Mouse (Mus musculus) heart, embryonic 10.5 days (tissue): ENCODE data around the gene Pa2g4. TPM values are rescaled to one million over a fixed set of nuclear protein-coding genes. Genes with fewer than 3 reads are reported as not detected.
A peak's percentile ranks its signal among the peaks of the same experiment; 100 is the strongest.

Experiments
- DNase-seq: peaks from one replicate; pipeline ENCODE4 v3.0.0-alpha.2; 2017; ENCODE audit warnings: low spot score
- H3K27ac ChIP-seq: fragments of 300-500 bp; sonication (generic); 2 replicates; pipeline ENCODE4 v1.5.1; 2016; ENCODE audit warnings: mild to moderate bottlenecking
- H3K27me3 ChIP-seq: fragments of 300-500 bp; sonication (generic); 2 replicates; pipeline ENCODE4 v1.6.1; 2016; ENCODE audit warnings: mild to moderate bottlenecking; ENCODE audit not compliant: poor library complexity, insufficient read depth, severe bottlenecking
- H3K36me3 ChIP-seq: fragments of 300-500 bp; sonication (generic); 2 replicates; pipeline ENCODE4 v1.6.1; 2016; ENCODE audit warnings: mild to moderate bottlenecking, moderate library complexity
- H3K4me1 ChIP-seq: fragments of 300-500 bp; sonication (generic); 2 replicates; pipeline ENCODE4 v1.6.1; 2016; ENCODE audit warnings: mild to moderate bottlenecking
- H3K4me3 ChIP-seq: fragments of 300-500 bp; sonication (generic); 2 replicates; pipeline ENCODE4 v1.5.1; 2016; ENCODE audit warnings: mild to moderate bottlenecking, moderate library complexity
- H3K9me3 ChIP-seq: fragments of 300-500 bp; sonication (generic); 2 replicates; pipeline ENCODE4 v1.6.1; 2016; ENCODE audit warnings: mild to moderate bottlenecking, moderate library complexity
- WGBS: fragments of 180-500 bp; shearing (Covaris S2); methylation state at CpG from one replicate; pipeline ENCODE4 v1.1.7; 2016; 5-methylcytosine and 5-hydroxymethylcytosine counted together
- polyA plus RNA-seq: library from polyadenylated mRNA; unstranded; fragments of >200 nt; fragmentation: Nextera tagmentation; extraction: Ambion mirVana; gene quantifications from 2 replicates; pipeline ENCODE4 v1.2.1, GENCODE M21; 2016

Gene Pa2g4
- polyA plus RNA-seq, 1 experiment from 2014 or later = 225 TPM

DNA sequence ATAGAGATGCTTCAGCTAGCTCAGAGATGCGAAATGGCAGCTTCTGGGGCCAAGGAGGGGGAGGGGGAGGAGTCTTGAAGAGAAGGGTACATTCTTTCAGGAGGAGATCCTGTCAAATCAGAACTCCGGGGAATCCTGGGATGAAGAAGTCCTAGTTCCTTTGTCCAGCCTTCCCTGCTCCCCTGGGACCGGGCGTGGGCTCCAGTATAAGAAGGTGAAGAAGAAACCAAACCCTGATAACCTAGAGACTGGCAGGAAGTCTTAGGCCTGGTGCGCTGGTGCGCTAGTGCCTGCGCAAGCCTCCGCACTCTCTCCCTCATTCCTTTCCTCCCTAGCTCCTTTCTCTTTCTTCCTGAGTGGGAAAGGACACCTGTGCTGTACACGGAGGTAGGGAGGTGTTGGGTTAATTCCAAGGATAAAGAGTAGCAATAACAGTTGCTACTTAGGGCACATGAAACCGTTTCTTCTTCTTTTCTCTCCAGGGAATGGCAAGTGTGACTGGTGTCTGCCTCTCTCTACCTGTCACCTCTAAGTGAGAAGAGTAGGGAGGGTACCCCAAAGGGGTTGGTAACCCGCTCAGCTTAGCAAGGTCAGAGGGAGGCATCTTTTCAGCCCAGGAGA lies 41.6 kb downstream of the Pa2g4 start:
- peaks cover 57% of the 10 kb centered on the region for H3K27me3 ChIP-seq
- H3K9me3 ChIP-seq = no peaks in the 10 kb centered on the region
- peaks cover 30% of the 10 kb centered on the region for H3K36me3 ChIP-seq
- DNase-seq = no peak
- peak overlapping the region; percentile 82 for H3K4me3 ChIP-seq
- peak overlapping the region; percentile 86; the same call in 1 of the 2 replicates for H3K27ac ChIP-seq
- WGBS = 7% methylated on average over 11 of the region's 11 CpGs
- peaks cover 25% of the 10 kb centered on the region for H3K4me1 ChIP-seq

DNA sequence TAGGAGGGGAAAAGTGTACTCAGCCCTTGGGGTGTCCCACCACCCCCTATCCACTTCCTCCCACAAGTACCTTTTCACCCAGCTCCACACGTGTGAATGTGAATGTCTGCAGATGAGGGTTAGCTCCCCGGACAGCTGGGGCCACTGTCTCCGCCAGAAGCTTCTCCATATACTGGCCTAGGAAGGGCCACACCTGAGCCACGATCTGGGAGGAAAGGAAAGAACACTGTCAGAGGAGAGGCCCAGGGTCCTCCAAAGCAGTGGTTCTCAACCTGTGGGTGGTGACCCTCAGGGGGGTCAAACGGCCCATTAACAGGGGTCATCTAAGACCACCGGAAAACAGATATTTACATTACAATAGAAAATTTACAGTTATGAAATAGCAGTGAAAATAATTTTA lies 43.4 kb downstream of the Pa2g4 start:
- Histone ChIP-seq H3K27ac (no peak overlapping the region), H3K4me3 (no peak overlapping the region), H3K27me3 (peaks cover 69% of the 10 kb centered on the region), H3K4me1 (peaks cover 25% of the 10 kb centered on the region), H3K36me3 (peaks cover 44% of the 10 kb centered on the region), H3K9me3 (no peaks in the 10 kb centered on the region)
- WGBS = 73% methylated on average over 6 of the region's 6 CpGs
- DNase-seq = no peak

DNA sequence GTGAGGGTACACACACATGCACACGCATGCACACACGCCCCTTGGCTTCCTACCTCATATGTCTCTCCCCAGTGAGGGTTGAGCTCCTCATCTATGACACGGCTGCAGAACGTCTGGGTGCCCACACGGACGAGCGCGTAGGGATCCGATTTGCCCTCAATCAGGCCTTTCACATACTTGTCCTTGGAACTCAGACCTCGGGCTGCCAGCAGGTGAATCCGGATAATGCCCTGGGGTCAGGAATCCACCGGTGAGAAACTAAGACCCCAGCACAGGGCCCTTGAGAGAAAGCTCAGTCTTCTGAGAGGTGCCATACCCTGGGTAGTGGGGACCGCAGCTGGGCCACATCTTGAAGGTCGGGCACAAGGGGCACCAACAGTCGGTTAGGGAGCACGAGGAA lies 45.2 kb downstream of the Pa2g4 start:
- DNase-seq = no peak
- Histone ChIP-seq H3K9me3 (no peaks in the 10 kb centered on the region), H3K27ac (no peak overlapping the region), H3K36me3 (peaks cover 61% of the 10 kb centered on the region), H3K27me3 (peaks cover 82% of the 10 kb centered on the region), H3K4me1 (peaks cover 27% of the 10 kb centered on the region), H3K4me3 (no peak overlapping the region)
- 85% methylated on average over 16 of the region's 16 CpGs for WGBS

DNA sequence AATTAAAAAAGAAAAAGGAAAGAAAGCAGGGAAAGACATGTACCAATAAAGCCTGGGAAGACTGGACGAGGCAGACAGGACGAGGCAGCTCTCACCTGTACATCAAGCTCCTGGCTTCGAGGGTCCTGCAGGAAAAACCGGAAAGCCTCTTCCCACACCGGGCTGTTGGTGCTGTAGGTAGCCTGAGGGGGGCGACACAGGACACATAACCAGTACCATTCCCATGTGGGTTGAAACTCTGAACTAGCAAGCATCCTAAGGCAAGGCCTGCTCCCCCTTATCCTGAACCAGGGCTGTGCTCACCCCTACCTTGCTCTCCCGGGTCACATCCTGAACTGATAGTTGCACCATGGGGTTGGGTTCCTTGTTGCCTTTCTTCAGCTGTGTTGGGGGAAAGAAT lies 47.0 kb downstream of the Pa2g4 start:
- Histone ChIP-seq H3K36me3 (peaks cover 69% of the 10 kb centered on the region), H3K4me3 (no peak overlapping the region), H3K4me1 (peaks cover 11% of the 10 kb centered on the region), H3K27ac (no peak overlapping the region), H3K27me3 (peaks cover 83% of the 10 kb centered on the region), H3K9me3 (no peaks in the 10 kb centered on the region)
- 76% methylated on average over 7 of the region's 7 CpGs for WGBS
- DNase-seq = no peak

DNA sequence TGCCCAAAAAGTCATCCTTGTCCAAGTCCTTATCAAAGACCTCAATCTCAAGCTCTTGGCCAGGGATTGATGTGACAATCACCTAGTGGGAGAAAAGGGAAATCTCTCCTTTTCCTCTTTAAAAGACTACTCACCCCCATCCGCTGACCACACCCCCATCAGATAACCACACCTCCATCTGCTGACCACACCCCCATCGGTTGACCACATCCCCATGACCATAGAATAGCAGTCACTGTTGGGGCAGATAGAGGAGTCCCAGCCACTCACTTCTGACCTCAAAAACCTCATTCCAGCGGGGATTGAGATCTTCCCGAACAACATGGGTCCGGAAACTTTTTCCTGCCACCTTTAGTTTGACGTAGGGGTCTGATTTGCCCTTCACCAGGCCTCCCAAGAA lies 49.1 kb downstream of the Pa2g4 start:
- H3K36me3 ChIP-seq = peaks cover 73% of the 10 kb centered on the region
- H3K27me3 ChIP-seq = peaks cover 67% of the 10 kb centered on the region
- no peak overlapping the region for H3K27ac ChIP-seq
- no peak for DNase-seq
- WGBS = 25% methylated on average over 6 of the region's 6 CpGs
- H3K4me3 ChIP-seq = peak overlapping the region; percentile 36
- H3K4me1 ChIP-seq = peaks cover 10% of the 10 kb centered on the region
- no peaks in the 10 kb centered on the region for H3K9me3 ChIP-seq

DNA sequence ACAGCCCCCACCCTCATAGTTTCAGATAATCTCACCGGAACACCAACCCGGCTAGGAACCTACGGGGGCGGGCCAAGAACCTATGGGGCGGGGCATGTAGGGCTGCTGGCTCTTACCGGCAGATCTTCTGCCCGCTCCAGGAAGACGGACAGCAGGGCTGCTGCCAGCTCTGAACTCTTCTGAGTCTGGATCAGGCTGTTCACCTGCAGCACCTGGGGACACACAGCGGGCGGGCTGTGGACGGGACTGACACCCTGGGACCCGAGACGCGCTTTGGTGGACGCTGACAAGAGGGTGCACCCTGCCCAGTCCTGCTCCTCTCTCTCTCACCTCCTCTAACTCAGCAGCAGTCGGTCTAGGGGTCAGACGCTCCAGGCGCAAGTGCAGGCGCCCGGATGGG lies 49.8 kb downstream of the Pa2g4 start:
- Histone ChIP-seq H3K36me3 (peaks cover 72% of the 10 kb centered on the region), H3K4me1 (peaks cover 10% of the 10 kb centered on the region), H3K27me3 (peaks cover 65% of the 10 kb centered on the region), H3K9me3 (no peaks in the 10 kb centered on the region), H3K27ac (no peak overlapping the region), H3K4me3 (peak overlapping the region; percentile 36)
- 27% methylated on average over 20 of the region's 20 CpGs for WGBS
- DNase-seq = no peak

DNA sequence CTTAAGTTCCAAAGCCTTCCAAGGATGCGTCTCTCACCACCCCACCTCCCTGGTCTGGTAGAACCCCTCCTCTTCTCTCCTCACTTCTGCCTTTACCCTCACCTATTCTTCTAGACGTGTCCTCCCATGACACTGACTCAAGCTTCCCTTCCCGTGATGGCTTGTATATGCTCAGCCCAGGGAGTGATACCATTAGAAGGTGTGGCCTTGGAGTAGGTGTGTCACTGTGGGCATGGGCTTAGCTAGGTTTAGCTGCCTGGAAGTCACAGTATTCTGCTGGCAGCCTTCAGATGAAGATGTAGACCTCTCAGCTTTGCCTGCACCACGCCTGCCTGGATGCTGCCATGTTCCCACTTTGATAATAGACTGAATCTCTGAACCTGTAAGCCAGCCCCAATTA lies 50.7 kb downstream of the Pa2g4 start:
- H3K27ac ChIP-seq = no peak overlapping the region
- peaks cover 10% of the 10 kb centered on the region for H3K4me1 ChIP-seq
- WGBS = 80% methylated on average over 4 of the region's 4 CpGs
- no peak for DNase-seq
- peaks cover 71% of the 10 kb centered on the region for H3K36me3 ChIP-seq
- peaks cover 55% of the 10 kb centered on the region for H3K27me3 ChIP-seq
- H3K9me3 ChIP-seq = no peaks in the 10 kb centered on the region
- no peak overlapping the region for H3K4me3 ChIP-seq

DNA sequence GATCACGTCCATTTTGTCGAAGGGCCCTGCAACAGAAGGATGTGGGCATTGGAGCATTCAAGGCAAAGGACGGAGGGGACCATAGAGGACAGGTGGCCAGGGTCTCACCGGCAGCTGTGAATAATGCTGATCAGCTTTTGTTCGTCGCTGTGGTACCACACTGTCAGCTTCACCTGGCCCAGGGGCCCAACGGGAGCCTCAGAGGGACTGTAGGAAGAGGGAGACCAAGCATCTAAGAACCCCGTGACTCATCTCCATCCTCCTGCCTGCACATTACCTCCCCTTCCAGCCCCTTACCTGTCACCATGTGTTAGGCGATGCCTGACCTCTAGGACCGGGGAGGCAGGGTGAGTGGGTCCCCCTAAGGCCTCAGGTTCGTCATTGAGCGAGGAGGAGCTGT lies 54.0 kb downstream of the Pa2g4 start:
- peaks cover 7% of the 10 kb centered on the region; the same call in 1 of the 2 replicates for H3K4me1 ChIP-seq
- H3K36me3 ChIP-seq = peaks cover 49% of the 10 kb centered on the region
- no peak overlapping the region for H3K4me3 ChIP-seq
- no peak overlapping the region for H3K27ac ChIP-seq
- peak; percentile 79 for DNase-seq
- 78% methylated on average over 12 of the region's 12 CpGs for WGBS
- no peaks in the 10 kb centered on the region for H3K9me3 ChIP-seq
- H3K27me3 ChIP-seq = peaks cover 30% of the 10 kb centered on the region

DNA sequence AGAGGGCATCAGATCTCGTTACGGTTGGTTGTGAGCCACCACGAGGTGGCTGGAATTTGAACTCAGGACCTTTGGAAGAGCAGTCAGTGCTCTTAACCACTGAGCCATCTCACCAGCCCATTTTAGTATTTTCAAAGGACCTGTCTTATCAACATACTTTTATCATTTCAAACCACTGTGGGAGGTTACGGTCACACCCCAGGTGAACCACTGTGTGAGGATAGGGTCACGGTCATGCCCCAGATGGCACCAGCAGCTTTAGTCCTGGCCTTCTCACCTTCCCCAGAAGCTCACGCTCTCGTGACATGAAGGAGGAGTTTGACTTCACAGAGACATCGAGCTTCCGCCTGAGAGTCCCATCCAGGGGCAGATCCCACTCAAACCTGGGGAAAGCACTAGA lies 54.6 kb downstream of the Pa2g4 start:
- Histone ChIP-seq H3K27ac (no peak overlapping the region), H3K36me3 (peaks cover 44% of the 10 kb centered on the region), H3K9me3 (no peaks in the 10 kb centered on the region), H3K27me3 (peaks cover 24% of the 10 kb centered on the region), H3K4me1 (peaks cover 4% of the 10 kb centered on the region; the same call in 1 of the 2 replicates), H3K4me3 (no peak overlapping the region)
- 83% methylated on average over 9 of the region's 9 CpGs for whole genome bisulfite sequencing
- no peak for DNase-seq

DNA sequence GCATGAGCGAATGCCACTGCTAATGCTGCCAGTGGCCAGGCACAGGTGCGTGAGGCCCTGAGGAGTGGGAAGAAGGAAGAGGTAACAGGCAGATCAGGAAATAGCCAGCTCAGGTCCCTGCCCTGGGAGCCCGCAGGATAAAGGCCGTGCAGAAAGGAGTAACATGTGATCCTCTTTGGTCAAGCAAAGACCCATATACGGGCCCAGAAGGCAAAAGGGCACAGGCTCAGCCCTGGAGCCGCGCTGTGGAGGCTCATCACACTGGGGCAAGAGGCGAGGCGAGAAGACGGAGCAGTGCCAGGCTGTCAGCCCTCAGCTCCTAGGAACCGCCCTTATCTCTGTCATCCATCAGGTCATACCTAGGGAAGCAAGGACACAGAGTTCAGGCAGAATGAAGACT lies 55.5 kb downstream of the Pa2g4 start:
- H3K4me3 ChIP-seq = no peak overlapping the region
- peaks cover 15% of the 10 kb centered on the region for H3K27me3 ChIP-seq
- WGBS = 82% methylated on average over 11 of the region's 11 CpGs
- no peak for DNase-seq
- H3K27ac ChIP-seq = no peak overlapping the region
- H3K36me3 ChIP-seq = peaks cover 40% of the 10 kb centered on the region
- no peaks in the 10 kb centered on the region for H3K4me1 ChIP-seq
- H3K9me3 ChIP-seq = no peaks in the 10 kb centered on the region

DNA sequence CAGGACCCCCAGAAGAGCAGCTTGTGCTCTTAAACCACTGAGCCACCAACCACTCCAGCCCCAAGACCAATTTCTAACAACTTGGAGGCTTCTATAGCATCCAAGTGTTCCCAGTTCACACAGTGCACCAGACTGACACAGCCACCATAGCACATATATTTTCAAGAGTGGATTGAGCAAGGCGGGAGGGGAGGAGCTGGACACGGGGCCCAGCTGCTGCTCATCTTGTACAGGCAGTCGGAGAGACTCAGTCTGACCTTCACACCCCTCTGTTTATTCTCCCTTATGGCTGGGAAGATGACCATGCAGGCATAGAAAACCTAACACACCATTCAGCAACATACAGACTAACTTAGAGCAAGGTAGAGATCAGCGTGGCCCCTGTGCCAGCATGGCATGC lies 56.0 kb downstream of the Pa2g4 start:
- DNase-seq = no peak
- Histone ChIP-seq H3K9me3 (no peaks in the 10 kb centered on the region), H3K4me1 (peaks cover 3% of the 10 kb centered on the region; the same call in 1 of the 2 replicates), H3K36me3 (peaks cover 35% of the 10 kb centered on the region), H3K27ac (no peak overlapping the region), H3K27me3 (peaks cover 10% of the 10 kb centered on the region), H3K4me3 (no peak overlapping the region)
- 78% methylated on average over 4 of the region's 4 CpGs for WGBS

DNA sequence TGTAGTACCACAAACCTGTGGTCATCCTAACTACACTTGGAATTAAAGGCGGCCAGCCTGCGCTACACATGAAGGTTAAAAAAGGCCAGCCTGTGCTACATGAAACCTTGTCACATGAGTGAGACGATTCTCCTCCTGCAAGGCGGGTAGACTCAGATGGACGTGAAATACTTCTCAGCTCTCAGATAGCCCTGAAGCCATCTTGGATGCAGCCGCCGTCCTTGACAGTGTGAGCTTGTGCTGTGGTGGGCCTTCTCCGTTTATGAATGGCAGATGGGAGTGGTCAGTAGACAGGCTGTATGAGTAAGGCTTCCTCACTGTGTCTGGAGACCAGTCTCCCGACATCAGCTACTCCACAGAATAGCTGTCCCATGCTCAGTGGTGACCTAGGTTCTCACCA lies 56.6 kb downstream of the Pa2g4 start:
- peaks cover 8% of the 10 kb centered on the region; the same call in 1 of the 2 replicates for H3K4me1 ChIP-seq
- H3K27me3 ChIP-seq = peaks cover 10% of the 10 kb centered on the region; the same call in 1 of the 2 replicates
- 84% methylated on average over 9 of the region's 9 CpGs for WGBS
- no peak overlapping the region for H3K4me3 ChIP-seq
- peaks cover 34% of the 10 kb centered on the region for H3K36me3 ChIP-seq
- H3K9me3 ChIP-seq = no peaks in the 10 kb centered on the region
- DNase-seq = no peak
- no peak overlapping the region for H3K27ac ChIP-seq

DNA sequence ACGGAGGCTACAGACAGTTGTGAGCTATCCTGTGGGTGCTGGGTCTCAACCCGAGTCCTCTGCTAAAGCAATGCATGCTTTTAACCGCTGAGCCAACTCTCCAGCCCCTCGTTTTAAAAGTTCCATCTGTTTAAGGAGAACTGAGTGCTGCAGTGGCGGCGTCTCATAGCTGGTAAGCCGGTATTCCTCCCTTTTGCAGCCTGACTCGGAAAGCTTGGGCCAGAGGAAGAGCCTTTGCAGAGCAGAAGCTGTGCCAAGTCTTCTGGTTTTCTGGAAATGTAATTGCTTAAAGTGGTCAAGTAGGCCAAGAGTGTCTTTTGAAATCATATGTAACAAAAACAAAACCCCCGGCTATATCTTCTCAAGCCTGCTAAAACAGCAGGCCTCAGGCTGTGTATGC lies 57.5 kb downstream of the Pa2g4 start:
- no peak overlapping the region for H3K4me3 ChIP-seq
- no peak for DNase-seq
- no peaks in the 10 kb centered on the region for H3K9me3 ChIP-seq
- H3K36me3 ChIP-seq = peaks cover 34% of the 10 kb centered on the region
- WGBS = 81% methylated on average over 9 of the region's 9 CpGs
- H3K4me1 ChIP-seq = peaks cover 8% of the 10 kb centered on the region; the same call in 1 of the 2 replicates
- H3K27ac ChIP-seq = no peak overlapping the region
- peaks cover 10% of the 10 kb centered on the region; the same call in 1 of the 2 replicates for H3K27me3 ChIP-seq
